Mouse (Mus musculus): ENCODE results near the gene Timm10. TPM values are rescaled to one million over a fixed set of nuclear protein-coding genes. Genes with fewer than 3 reads are reported as not detected.

Timm10 gene
- polyA plus RNA-seq (2015; fragmentation: Nextera tagmentation; extraction: Ambion mirVana) = 29.6 and 39.4 TPM in 2 replicates

DNA sequence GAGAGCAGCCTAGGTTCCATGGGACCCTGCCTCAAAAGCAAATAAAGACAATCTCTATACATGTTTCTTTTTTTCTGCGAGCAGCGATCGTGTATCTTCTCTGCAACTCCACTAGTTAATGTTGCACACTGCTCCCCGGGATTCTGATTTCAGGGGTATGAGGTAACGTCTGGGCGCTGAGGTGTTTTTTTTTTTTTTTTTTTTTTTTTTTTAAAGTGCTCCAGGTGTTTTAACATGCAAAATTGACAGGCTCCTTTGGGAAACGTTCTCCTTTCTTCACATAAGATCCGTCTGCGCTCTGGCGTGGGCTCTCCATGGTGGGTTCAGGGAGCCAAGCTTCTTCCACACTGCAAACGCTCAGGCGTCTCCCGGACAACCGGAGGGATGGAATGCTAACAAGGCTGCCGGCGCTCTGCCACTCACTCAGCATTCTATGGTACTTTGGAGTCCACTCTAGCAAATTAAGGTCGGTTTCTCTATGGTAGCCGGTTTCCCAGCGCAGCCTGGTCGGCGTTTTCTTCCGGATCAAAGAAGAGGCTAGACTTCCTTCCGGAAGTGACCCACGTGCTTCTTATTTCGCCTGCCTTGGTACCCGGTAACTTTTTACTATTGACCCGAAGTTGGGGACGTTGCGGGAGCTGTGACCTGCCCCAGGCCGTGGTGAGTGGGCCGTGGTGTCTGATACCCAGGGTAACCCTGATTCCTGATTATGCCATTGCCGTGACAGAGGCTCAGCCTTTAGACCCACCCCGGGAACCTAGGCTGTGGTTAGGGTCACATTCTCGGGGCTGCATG, at the start of gene Timm10:
Gene Timm10 (plus strand): TSS at position 510 of the 795 bp plus-strand sequence.

DNA sequence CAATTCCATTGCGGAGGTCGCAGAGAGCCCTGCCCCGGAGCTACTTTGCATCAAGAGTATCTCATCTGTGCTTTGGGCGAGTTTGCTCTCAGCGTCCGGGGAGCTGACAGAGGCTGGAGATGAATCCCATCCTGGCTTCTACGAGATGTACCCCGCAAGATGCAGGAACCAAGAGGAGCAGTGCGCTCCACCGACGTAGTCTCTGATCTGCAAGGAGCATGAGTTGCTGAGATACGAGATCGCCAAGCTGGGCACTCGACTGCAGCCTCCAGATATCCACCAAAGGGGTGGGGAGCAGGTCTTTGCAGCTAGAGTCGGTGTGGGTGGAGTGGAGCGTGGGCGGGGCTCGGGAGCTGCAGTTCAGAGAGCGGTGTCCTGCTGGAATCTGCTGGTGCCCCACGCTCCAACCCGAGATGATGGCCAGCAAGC, 28.3 kb upstream of the Timm10 start, which contains the start of gene Ube2l6:
Gene Ube2l6 (plus strand): TSS at position 336 of the 429 bp plus-strand sequence.

DNA sequence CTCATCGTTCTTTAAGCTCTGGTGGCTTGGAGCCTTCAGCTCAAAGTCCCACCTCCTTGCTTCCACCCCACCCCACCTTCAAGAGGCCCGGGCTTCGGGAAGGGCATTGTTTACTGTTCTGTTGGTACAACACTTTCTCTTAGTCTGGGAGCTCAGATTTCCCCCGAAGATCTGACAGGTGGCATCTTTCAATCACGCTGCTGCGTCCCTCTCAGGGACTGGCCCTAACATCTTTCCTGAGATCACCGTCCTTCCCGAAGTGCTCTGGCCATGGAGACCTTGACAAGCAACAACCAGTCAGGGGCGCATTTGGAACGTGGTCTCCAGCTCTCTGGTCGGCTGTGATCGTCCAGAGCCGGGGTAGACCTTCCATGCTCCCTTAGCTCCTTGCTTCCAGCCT, 4.2 kb upstream of the Timm10 start, which contains the start of gene Smtnl1:
Gene Smtnl1 (minus strand): TSS at position 101 of the 400 bp plus-strand sequence.

DNA sequence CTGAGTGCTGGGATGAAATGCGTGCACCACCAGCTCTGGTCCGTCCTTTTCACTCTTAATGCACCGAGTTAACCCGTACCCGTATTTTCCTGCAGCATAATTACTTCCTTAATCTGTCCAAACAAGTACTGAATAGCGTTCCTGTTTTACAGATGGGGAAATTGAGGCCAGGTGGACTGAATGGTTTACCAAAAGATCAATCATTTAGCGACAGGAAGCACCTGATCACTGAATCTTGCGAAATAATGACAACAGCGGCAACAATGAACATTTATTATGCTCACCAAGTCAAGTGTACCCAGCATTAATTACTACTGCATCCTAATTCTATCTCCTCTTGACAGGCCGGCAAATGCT, 11.8 kb downstream of the Timm10 start, which contains the start of gene Slc43a1:
Gene Slc43a1 (plus strand): TSS at position 258 of the 357 bp plus-strand sequence.

Other genes starting within 250 kb of the Timm10 start
- gene Ctnnd1, start 176.2 kb upstream of the Timm10 start, polyA plus RNA-seq (2015; fragmentation: Nextera tagmentation; extraction: Ambion mirVana) = 33.9 and 40.4 TPM in 2 replicates
- gene Btbd18, start 167.9 kb upstream of the Timm10 start, polyA plus RNA-seq (2015; fragmentation: Nextera tagmentation; extraction: Ambion mirVana) = not detected in 2 replicates
- gene Selenoh, start 156.2 kb upstream of the Timm10 start, polyA plus RNA-seq (2015; fragmentation: Nextera tagmentation; extraction: Ambion mirVana) = 81.5 and 92.3 TPM in 2 replicates
- not detected in 2 replicates for gene Gm28635, start 149.0 kb upstream of the Timm10 start, polyA plus RNA-seq (2015; fragmentation: Nextera tagmentation; extraction: Ambion mirVana)
- 14.9 and 19.1 TPM in 2 replicates for gene Med19, start 148.6 kb upstream of the Timm10 start, polyA plus RNA-seq (2015; fragmentation: Nextera tagmentation; extraction: Ambion mirVana)
- 53.1 and 59.6 TPM in 2 replicates for gene Tmx2, start 147.9 kb upstream of the Timm10 start, polyA plus RNA-seq (2015; fragmentation: Nextera tagmentation; extraction: Ambion mirVana)
- 20.5 and 26.0 TPM in 2 replicates for gene Zdhhc5, start 111.8 kb upstream of the Timm10 start, polyA plus RNA-seq (2015; fragmentation: Nextera tagmentation; extraction: Ambion mirVana)
- 13.2 and 13.6 TPM in 2 replicates for gene Clp1, start 99.6 kb upstream of the Timm10 start, polyA plus RNA-seq (2015; fragmentation: Nextera tagmentation; extraction: Ambion mirVana)
- 2.1 and 2.6 TPM in 2 replicates for gene Ypel4, start 92.9 kb upstream of the Timm10 start, polyA plus RNA-seq (2015; fragmentation: Nextera tagmentation; extraction: Ambion mirVana)
- 3.4 and 4.7 TPM in 2 replicates for gene Gm19426, start 83.3 kb upstream of the Timm10 start, polyA plus RNA-seq (2015; fragmentation: Nextera tagmentation; extraction: Ambion mirVana)
- gene Serping1, start 51.6 kb upstream of the Timm10 start, polyA plus RNA-seq (2015; fragmentation: Nextera tagmentation; extraction: Ambion mirVana) = 185 and 196 TPM in 2 replicates
- 53.1 and 85.5 TPM in 2 replicates for gene Ube2l6, start 28.2 kb upstream of the Timm10 start, polyA plus RNA-seq (2015; fragmentation: Nextera tagmentation; extraction: Ambion mirVana)
- gene Smtnl1, start 4.3 kb upstream of the Timm10 start, polyA plus RNA-seq (2015; fragmentation: Nextera tagmentation; extraction: Ambion mirVana) = 0.07 TPM in 1 of 2 replicates, not detected in the other
- 8.9 and 9.0 TPM in 2 replicates for gene Slc43a1, start 11.9 kb downstream of the Timm10 start, polyA plus RNA-seq (2015; fragmentation: Nextera tagmentation; extraction: Ambion mirVana)
- gene Rtn4rl2, start 59.7 kb downstream of the Timm10 start, polyA plus RNA-seq (2015; fragmentation: Nextera tagmentation; extraction: Ambion mirVana) = 0.96 and 1.2 TPM in 2 replicates
- gene Slc43a3, start 109.6 kb downstream of the Timm10 start, polyA plus RNA-seq (2015; fragmentation: Nextera tagmentation; extraction: Ambion mirVana) = 32.2 and 39.3 TPM in 2 replicates
- gene Prg2, start 153.5 kb downstream of the Timm10 start, polyA plus RNA-seq (2015; fragmentation: Nextera tagmentation; extraction: Ambion mirVana) = not detected in 2 replicates
- gene Prg3, start 161.2 kb downstream of the Timm10 start, polyA plus RNA-seq (2015; fragmentation: Nextera tagmentation; extraction: Ambion mirVana) = not detected in 2 replicates
- 87.3 and 97.7 TPM in 2 replicates for gene Ssrp1, start 210.2 kb downstream of the Timm10 start, polyA plus RNA-seq (2015; fragmentation: Nextera tagmentation; extraction: Ambion mirVana)
- 0.10 and 0.25 TPM in 2 replicates for gene P2rx3, start 210.5 kb downstream of the Timm10 start, polyA plus RNA-seq (2015; fragmentation: Nextera tagmentation; extraction: Ambion mirVana)
- 33.8 and 45.0 TPM in 2 replicates for gene Tnks1bp1, start 221.0 kb downstream of the Timm10 start, polyA plus RNA-seq (2015; fragmentation: Nextera tagmentation; extraction: Ambion mirVana)